Mouse (Mus musculus): ENCODE results near the gene Ptpn4. TPM values are rescaled to one million over a fixed set of nuclear protein-coding genes. Genes with fewer than 3 reads are reported as not detected.

Gene Ptpn4
- polyA plus RNA-seq, 1 experiment from 2014 or later, result 13.0 TPM

Other genes with a start within 250 kb of the Ptpn4 start
- 30.4 and 33.3 TPM in 2 replicates for gene Epb41l5, start 188.6 kb downstream of the Ptpn4 start, polyA plus RNA-seq (2014; fragmentation: Nextera tagmentation; extraction: Ambion mirVana)
- 9.8 and 9.9 TPM in 2 replicates for gene Tmem177, start 75.6 kb upstream of the Ptpn4 start, polyA plus RNA-seq (2014; fragmentation: Nextera tagmentation; extraction: Ambion mirVana)
- gene Cfap221, start 159.6 kb upstream of the Ptpn4 start, polyA plus RNA-seq (2014; fragmentation: Nextera tagmentation; extraction: Ambion mirVana), result 0.41 TPM in 1 of 2 replicates, not detected in the other
- 0.54 and 0.70 TPM in 2 replicates for gene Sctr, start 169.3 kb upstream of the Ptpn4 start, polyA plus RNA-seq (2014; fragmentation: Nextera tagmentation; extraction: Ambion mirVana)
- gene Tmem37, start 236.5 kb upstream of the Ptpn4 start, polyA plus RNA-seq (2014; fragmentation: Nextera tagmentation; extraction: Ambion mirVana), result 7.4 and 8.6 TPM in 2 replicates